Mouse (Mus musculus) MEL (cell line): Measurements from ENCODE around the gene Plpp6. TPM values are rescaled to one million over a fixed set of nuclear protein-coding genes. Genes with fewer than 3 reads are reported as not detected.

Experiments used
- DNase-seq: peaks from one replicate; pipeline ENCODE4 v3.0.0; 2011; ENCODE audit warnings: low read depth, low spot score
- H3K27ac ChIP-seq: 2 replicates; pipeline ENCODE4 v1.5.1; 2012; ENCODE audit warnings: low read depth, mild to moderate bottlenecking, control low read depth, low read length, moderate library complexity; ENCODE audit not compliant: control insufficient read depth
- H3K27me3 ChIP-seq, 2 experiments: fragments of 150-350 bp in 1 of 2; sonication (generic) in 1 of 2; 2 replicates each; pipeline ENCODE4 v1.6.1; 2012; ENCODE audit warnings: low read length in 2 of 2, mild to moderate bottlenecking in 2 of 2, improper control_type of control experiment in 1 of 2, moderate library complexity in 1 of 2; ENCODE audit not compliant: insufficient read depth in 2 of 2, control insufficient read depth in 1 of 2
- H3K36me3 ChIP-seq, 2 experiments: 2 replicates each; pipeline ENCODE4 v1.6.1; 2012 to 2014; ENCODE audit warnings: low read length in 2 of 2, improper control_type of control experiment in 1 of 2, inconsistent platforms in 1 of 2, mild to moderate bottlenecking in 1 of 2; ENCODE audit not compliant: insufficient read depth in 2 of 2, control insufficient read depth in 1 of 2
- H3K4me1 ChIP-seq, 2 experiments: fragments of 150-350 bp in 1 of 2; sonication (generic) in 1 of 2; 2 replicates each; pipeline ENCODE4 v1.6.1; 2012; ENCODE audit warnings: low read length in 2 of 2, improper control_type of control experiment in 1 of 2, mild to moderate bottlenecking in 1 of 2; ENCODE audit not compliant: insufficient read depth in 2 of 2, control insufficient read depth in 1 of 2
- H3K4me3 ChIP-seq, 2 experiments: fragments of 150-350 bp in 1 of 2; sonication (generic) in 1 of 2; 2 replicates each; pipeline ENCODE4 v1.5.1; 2012; ENCODE audit warnings: low read depth in 2 of 2, low read length in 2 of 2, mild to moderate bottlenecking in 2 of 2, moderate library complexity in 2 of 2, control low read depth in 1 of 2, improper control_type of control experiment in 1 of 2; ENCODE audit not compliant: control insufficient read depth in 1 of 2, insufficient read depth in 1 of 2
- H3K79me2 ChIP-seq: 2 replicates; pipeline ENCODE4 v1.6.1; 2012; ENCODE audit warnings: mild to moderate bottlenecking, low read length, moderate library complexity; ENCODE audit not compliant: control insufficient read depth, poor library complexity, insufficient read depth
- H3K9ac ChIP-seq: 2 replicates; pipeline ENCODE4 v1.6.1; 2012; ENCODE audit warnings: low read depth, mild to moderate bottlenecking, control low read depth, low read length, moderate library complexity; ENCODE audit not compliant: control insufficient read depth, poor library complexity, severe bottlenecking
- H3K9me3 ChIP-seq: fragments of 150-350 bp; sonication (generic); replicated peaks from 2 replicates; pipeline ENCODE4 v1.6.1; 2012; ENCODE audit warnings: mild to moderate bottlenecking, low read length, improper control_type of control experiment, moderate library complexity; ENCODE audit not compliant: insufficient read depth
- BHLHE40 ChIP-seq: IDR thresholded peaks from 2 replicates; pipeline ENCODE4 v1.6.1; 2012; ENCODE audit warnings: low read depth, mild to moderate bottlenecking, inconsistent platforms, low read length, improper control_type of control experiment, borderline replicate concordance
- CHD1 ChIP-seq: IDR thresholded peaks from 2 replicates; pipeline ENCODE4 v1.6.1; 2012; ENCODE audit warnings: low read depth, mild to moderate bottlenecking, inconsistent platforms, low read length, improper control_type of control experiment
- E2F4 ChIP-seq: IDR thresholded peaks from 2 replicates; pipeline ENCODE4 v1.6.1; 2011; ENCODE audit warnings: low read depth, low read length, improper control_type of control experiment, borderline replicate concordance
- ELF1 ChIP-seq: IDR thresholded peaks from 2 replicates; pipeline ENCODE4 v1.6.1; 2014; ENCODE audit warnings: low read depth, mild to moderate bottlenecking, inconsistent platforms, low read length, improper control_type of control experiment, moderate library complexity
- EP300 ChIP-seq, 2 experiments: IDR thresholded peaks; 2 replicates each; pipeline ENCODE4 v1.6.1; 2011; ENCODE audit warnings: improper control_type of control experiment in 2 of 2, low read length in 2 of 2, low read depth in 1 of 2, mild to moderate bottlenecking in 1 of 2
- ETS1 ChIP-seq: IDR thresholded peaks from 2 replicates; pipeline ENCODE4 v1.6.1; 2012; ENCODE audit warnings: low read depth, mild to moderate bottlenecking, inconsistent platforms, low read length, improper control_type of control experiment, moderate library complexity
- GABPA ChIP-seq: IDR thresholded peaks from 2 replicates; pipeline ENCODE4 v1.6.1; 2012; ENCODE audit warnings: low read depth, mild to moderate bottlenecking, inconsistent platforms, low read length, improper control_type of control experiment, moderate library complexity
- GATA1 ChIP-seq: IDR thresholded peaks from 2 replicates; pipeline ENCODE4 v1.6.1; 2011; ENCODE audit warnings: low read depth, low read length, improper control_type of control experiment
- HCFC1 ChIP-seq: IDR thresholded peaks from 2 replicates; pipeline ENCODE4 v1.6.1; 2012; ENCODE audit warnings: low read depth, mild to moderate bottlenecking, inconsistent platforms, low read length, improper control_type of control experiment, moderate library complexity
- JUND ChIP-seq: IDR thresholded peaks from 2 replicates; pipeline ENCODE4 v1.6.1; 2011; ENCODE audit warnings: low read depth, mild to moderate bottlenecking, improper control_type of control experiment, low read length
- KAT2A ChIP-seq: conservative IDR thresholded peaks from 2 replicates; pipeline ENCODE4 v1.6.1; 2012; ENCODE audit warnings: low read depth, low read length, improper control_type of control experiment, inconsistent platforms
- MAFK ChIP-seq: IDR thresholded peaks from 2 replicates; pipeline ENCODE4 v1.6.1; 2011; ENCODE audit warnings: low read depth, mild to moderate bottlenecking, low read length, improper control_type of control experiment, borderline replicate concordance
- MAX ChIP-seq: IDR thresholded peaks from 2 replicates; pipeline ENCODE4 v1.6.1; 2011; ENCODE audit warnings: low read length, improper control_type of control experiment
- MAZ ChIP-seq: IDR thresholded peaks from 2 replicates; pipeline ENCODE4 v1.6.1; 2012; ENCODE audit warnings: low read depth, mild to moderate bottlenecking, inconsistent platforms, low read length, improper control_type of control experiment
- MXI1 ChIP-seq: IDR thresholded peaks from 2 replicates; pipeline ENCODE4 v1.6.1; 2011; ENCODE audit warnings: mild to moderate bottlenecking, low read depth, low read length, improper control_type of control experiment
- MYB ChIP-seq: IDR thresholded peaks from 2 replicates; pipeline ENCODE4 v1.6.1; 2011; ENCODE audit warnings: mild to moderate bottlenecking, low read depth, low read length, improper control_type of control experiment
- MYC ChIP-seq: IDR thresholded peaks from 2 replicates; pipeline ENCODE4 v1.6.1; 2011; ENCODE audit warnings: low read depth, mild to moderate bottlenecking, low read length, improper control_type of control experiment, moderate library complexity
- NELFE ChIP-seq: IDR thresholded peaks from 2 replicates; pipeline ENCODE4 v1.6.1; 2011; ENCODE audit warnings: low read depth, low read length, improper control_type of control experiment
- NRF1 ChIP-seq: IDR thresholded peaks from 2 replicates; pipeline ENCODE4 v1.6.1; 2014; ENCODE audit warnings: low read depth, mild to moderate bottlenecking, inconsistent platforms, low read length, improper control_type of control experiment, moderate library complexity; ENCODE audit not compliant: poor library complexity, insufficient read depth, severe bottlenecking
- POLR2A ChIP-seq, 2 experiments: IDR thresholded peaks; 2 replicates each; pipeline ENCODE4 v1.6.1; 2011 to 2012; ENCODE audit warnings: low read length in 2 of 2, mild to moderate bottlenecking in 2 of 2, control low read depth in 1 of 2, improper control_type of control experiment in 1 of 2, low read depth in 1 of 2, moderate library complexity in 1 of 2; ENCODE audit not compliant: control insufficient read depth in 1 of 2, insufficient read depth in 1 of 2, poor library complexity in 1 of 2
- POLR2AphosphoS2 ChIP-seq: IDR thresholded peaks from 2 replicates; pipeline ENCODE4 v1.6.1; 2011; ENCODE audit warnings: low read length, improper control_type of control experiment
- POLR2AphosphoS5 ChIP-seq: IDR thresholded peaks from 2 replicates; pipeline ENCODE4 v1.6.1; 2012; ENCODE audit warnings: low read depth, borderline replicate concordance, mild to moderate bottlenecking, inconsistent platforms, low read length, moderate library complexity, mixed read lengths
- RAD21 ChIP-seq: IDR thresholded peaks from 2 replicates; pipeline ENCODE4 v1.6.1; 2011; ENCODE audit warnings: mild to moderate bottlenecking, low read depth, low read length, improper control_type of control experiment
- RCOR1 ChIP-seq: IDR thresholded peaks from 2 replicates; pipeline ENCODE4 v1.6.1; 2012; ENCODE audit warnings: low read depth, mild to moderate bottlenecking, inconsistent platforms, low read length, improper control_type of control experiment
- SIN3A ChIP-seq: IDR thresholded peaks from 2 replicates; pipeline ENCODE4 v1.6.1; 2012; ENCODE audit warnings: low read length, improper control_type of control experiment, inconsistent platforms
- TAL1 ChIP-seq: IDR thresholded peaks from 2 replicates; pipeline ENCODE4 v1.6.1; 2012; ENCODE audit warnings: mild to moderate bottlenecking, inconsistent platforms, low read length, moderate library complexity, mixed read lengths
- TBP ChIP-seq: IDR thresholded peaks from 2 replicates; pipeline ENCODE4 v1.8.0; 2011; ENCODE audit warnings: low read depth, low read length, improper control_type of control experiment
- UBTF ChIP-seq: IDR thresholded peaks from 2 replicates; pipeline ENCODE4 v1.6.1; 2012; ENCODE audit warnings: low read depth, mild to moderate bottlenecking, inconsistent platforms, low read length, improper control_type of control experiment, moderate library complexity, borderline replicate concordance; ENCODE audit not compliant: insufficient read depth
- USF1 ChIP-seq: IDR thresholded peaks from 2 replicates; pipeline ENCODE4 v1.6.1; 2014; ENCODE audit warnings: low read depth, mild to moderate bottlenecking, inconsistent platforms, low read length, improper control_type of control experiment, moderate library complexity
- ZKSCAN1 ChIP-seq: IDR thresholded peaks from 2 replicates; pipeline ENCODE4 v1.6.1; 2012; ENCODE audit warnings: low read depth, mild to moderate bottlenecking, inconsistent platforms, low read length, improper control_type of control experiment, moderate library complexity
- ZMIZ1 ChIP-seq: IDR thresholded peaks from 2 replicates; pipeline ENCODE4 v1.6.1; 2012; ENCODE audit warnings: low read depth, mild to moderate bottlenecking, inconsistent platforms, low read length, improper control_type of control experiment, moderate library complexity
- ZNF384 ChIP-seq: IDR thresholded peaks from 2 replicates; pipeline ENCODE4 v1.6.1; 2012; ENCODE audit warnings: low read depth, mild to moderate bottlenecking, inconsistent platforms, low read length, improper control_type of control experiment
- polyA plus RNA-seq, 2 experiments: library from polyadenylated mRNA; stranded (reverse) in 1 of 2; unstranded in 1 of 2; fragments of >175 nt in 1 of 2; fragments of >200 nt in 1 of 2; gene quantifications; 2 replicates each; pipeline versions ENCODE4 v1.2.1 to v1.2.4; 2012; ENCODE audit warnings: low replicate concordance in 2 of 2, low read depth in 1 of 2; ENCODE audit not compliant: insufficient read length in 2 of 2, insufficient read depth in 1 of 2, missing spikeins in 1 of 2
- total RNA-seq: library from RNA; depleted of rRNA; stranded (reverse); fragments of 300-350 nt; gene quantifications from 2 replicates; pipeline ENCODE4 v1.2.3, GENCODE M21; 2012

Plpp6 gene
- total and polyA plus RNA-seq, 3 experiments = 0.08 to 1.9 TPM; not detected in 1

DNA sequence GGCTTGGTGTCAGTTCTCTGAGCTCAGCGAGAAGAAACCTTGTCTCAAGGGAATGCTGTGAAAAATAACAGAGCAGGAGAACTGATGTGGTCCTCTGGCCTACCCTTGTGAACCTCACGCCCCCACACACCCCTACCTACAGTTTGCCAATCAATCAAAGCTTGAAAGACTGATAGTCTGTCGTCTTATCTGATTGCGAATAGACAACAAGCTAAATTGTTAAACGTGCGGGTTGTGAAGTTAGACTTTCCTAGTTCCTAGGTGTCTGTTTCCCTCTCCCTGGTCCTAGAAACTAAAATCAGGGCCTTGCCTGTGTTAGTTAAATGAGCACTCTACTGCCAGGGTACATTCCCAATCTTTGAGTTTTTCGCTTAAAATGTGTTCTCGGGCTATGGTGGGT lies 25.8 kb downstream of the Plpp6 start:
- Histone ChIP-seq H3K9ac (peak overlapping the region; percentile 85), H3K27ac (no peak overlapping the region; the same call in 1 of the 2 replicates), H3K27me3 (peaks cover 0 to 3% of the 10 kb centered on the region in 2 experiments; a peak in 2 of 4 replicates), H3K4me1 (peaks cover 4 to 17% of the 10 kb centered on the region in 2 experiments), H3K4me3 (peak overlapping the region; percentile 69 to 96), H3K36me3 (peaks cover 5 to 13% of the 10 kb centered on the region in 2 experiments), H3K79me2 (peaks cover 22% of the 10 kb centered on the region), H3K9me3 (no peaks in the 10 kb centered on the region)
- no peak for DNase-seq
- peak; percentile 74 for TF ChIP-seq GATA1
- TF ChIP-seq ZMIZ1 = no peak

- Histone ChIP-seq H3K4me3 (peak within 1 kb of the TSS; percentile 69 to 96), H3K27ac (peak within 1 kb of the TSS; percentile 51), H3K36me3 (peaks cover 5 to 13% of the 10 kb centered on the region in 2 experiments), H3K9me3 (no peaks in the 10 kb centered on the region), H3K4me1 (peaks cover 4 to 17% of the 10 kb centered on the region in 2 experiments), H3K9ac (peak within 1 kb of the TSS; percentile 85), H3K27me3 (peaks cover 0 to 1% of the 10 kb centered on the region in 2 experiments; a peak in 2 of 4 replicates), H3K79me2 (peaks cover 25% of the 10 kb centered on the region)
- DNase-seq = peak; percentile 97
- TF ChIP-seq NELFE (peak; percentile 83), TAL1 (no peak), ETS1 (peak; percentile 68), RCOR1 (no peak), POLR2AphosphoS5 (no peak), GABPA (no peak), MAZ (peak; percentile 46; the same call in 1 of the 2 replicates), POLR2A (IDR thresholded peaks at IDR 0.05; ENCODE audit: control insufficient read depth in 1 of 2, insufficient read depth in 1 of 2, low read depth in 1 of 2, low read length in 2 of 2, poor library complexity in 1 of 2) (peak; percentile 89 to 96), MYC (no peak), USF1 (peak; percentile 71), POLR2AphosphoS2 (peak; percentile 77), HCFC1 (peak; percentile 89), EP300 (IDR thresholded peaks at IDR 0.05; ENCODE audit: low read depth in 1 of 2, low read length in 2 of 2) (no peak; a peak in 1 of 4 replicates), UBTF (no peak), RAD21 (no peak), ZMIZ1 (peak; percentile 80), CHD1 (peak; percentile 49; the same call in 1 of the 2 replicates), ZNF384 (no peak), JUND (no peak), MXI1 (peak; percentile 65; the same call in 1 of the 2 replicates), SIN3A (peak; percentile 87), ZKSCAN1 (no peak), MYB (peak; percentile 71), NRF1 (0 out of 2 replicates have a peak, but pooled peaks have one; percentile 34), ELF1 (peak; percentile 90), MAX (peak; percentile 52; the same call in 1 of the 2 replicates), MAFK (peak; percentile 2; the same call in 1 of the 2 replicates), TBP (peak; percentile 77), E2F4 (no peak), BHLHE40 (peak; percentile 35; the same call in 1 of the 2 replicates), KAT2A (peak; percentile 47; the same call in 1 of the 2 replicates)
Measured at GRCm38 (mm10) chr19:28990194-28990589, 26.4 kb downstream of the Plpp6 start, which contains the start of gene Cdc37l1. Gene Cdc37l1 (plus strand): TSS chr19:28990352.
